11 mouse cellular contexts compared by ENCODE assay signal in the genomic region with DNA sequence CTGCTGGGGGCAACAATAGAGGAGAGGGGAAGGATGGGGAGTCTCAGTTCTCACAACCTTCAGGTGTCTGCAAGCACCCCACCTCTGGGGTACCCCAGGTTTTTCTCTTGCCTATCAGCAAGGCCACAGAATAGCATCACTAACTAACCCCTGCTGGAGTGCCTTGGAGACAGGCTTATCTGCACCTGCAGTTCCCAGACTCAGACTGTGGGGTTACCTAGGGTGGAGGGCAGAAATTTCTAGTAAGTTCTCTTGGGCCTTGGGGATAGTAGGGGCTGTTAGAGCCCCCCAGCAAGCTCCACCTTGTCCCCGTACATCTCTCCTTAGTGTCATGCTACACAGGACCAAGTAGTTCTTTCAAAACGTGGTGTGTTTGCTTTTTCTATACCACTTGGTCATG.
A peak's percentile ranks its signal among the peaks of the same experiment; 100 is the strongest.
DNase-seq lines count a peak whose midpoint lies in the region; ATAC-seq and TF ChIP-seq lines count a peak whose summit lies in the region.
"Had no signal": no experiment of that assay in that cellular context is flagged by ENCODE, and none has a peak within 500 bp of the region (broad histone marks: within the 10 kb centered on the region; RNA-seq: fewer than 3 reads in every experiment).

No protein-coding gene starts in this region.

- H3K4me3 ChIP-seq in heart, embryonic 15.5 days = no peak overlapping the region
- 0 out of 2 replicates have a peak overlapping the region, but pooled peaks have one; percentile 13 for H3K4me3 ChIP-seq in E14TG2a.4 (replicated peaks; ENCODE audit: low read length)
- no peak overlapping the region for H3K4me3 ChIP-seq in forebrain, embryonic 13.5 days
- no peak overlapping the region for H3K4me3 ChIP-seq in liver, embryonic 13.5 days (replicated peaks)

- no peak overlapping the region for H3K27ac ChIP-seq in heart, embryonic 15.5 days
- H3K27ac ChIP-seq in forebrain, embryonic 13.5 days = no peak overlapping the region
- no peak overlapping the region for H3K27ac ChIP-seq in liver, embryonic 13.5 days

- no peak for ATAC-seq in heart, embryonic 15.5 days (replicated peaks; ENCODE audit: insufficient number of reproducible peaks, insufficient read depth, low FRiP score, low read depth)
- ATAC-seq in forebrain, embryonic 13.5 days = no peak
- ATAC-seq in liver, embryonic 13.5 days (ENCODE audit: low read depth) = peak; percentile 59

- H3K27me3 ChIP-seq in heart, embryonic 15.5 days = peaks cover 8% of the 10 kb centered on the region; the same call in 1 of the 2 replicates
- no peaks in the 10 kb centered on the region for H3K27me3 ChIP-seq in E14TG2a.4 (ENCODE audit: insufficient read depth, low read length)
- H3K27me3 ChIP-seq in forebrain, embryonic 13.5 days = peaks cover 12% of the 10 kb centered on the region
- peaks cover 5% of the 10 kb centered on the region for H3K27me3 ChIP-seq in liver, embryonic 13.5 days

- DNase-seq in heart, postnatal 4 days = no peak
- no peak for DNase-seq in liver, embryonic 13.5 days
- no peak for DNase-seq in left cerebral cortex, adult 11 months (ENCODE audit: low spot score)
- no peak for DNase-seq in gastrocnemius, adult 8-10 months (ENCODE audit: low spot score in 2 of 2)
- DNase-seq in urinary bladder, postnatal 4 days (ENCODE audit: low spot score in 2 of 2) = no peak
- DNase-seq: cerebellum, postnatal 25 days; thymus, adult 18-20 months had no signal

- peaks cover 17% of the 10 kb centered on the region for H3K4me1 ChIP-seq in heart, embryonic 15.5 days (replicated peaks)
- H3K4me1 ChIP-seq in E14TG2a.4 (replicated peaks; ENCODE audit: low read depth, low read length) = peaks cover 58% of the 10 kb centered on the region
- H3K4me1 ChIP-seq in forebrain, embryonic 13.5 days = peaks cover 27% of the 10 kb centered on the region
- peaks cover 29% of the 10 kb centered on the region for H3K4me1 ChIP-seq in liver, embryonic 13.5 days (replicated peaks)

- no peak for TF ChIP-seq CTCF in E14TG2a.4 (conservative IDR thresholded peaks at IDR 0.05; ENCODE audit: low read length)

- 50% methylated on average over 2 of the region's 2 CpGs for WGBS in heart, embryonic 15.5 days
- WGBS in forebrain, embryonic 13.5 days = 48% methylated on average over 2 of the region's 2 CpGs
- 28% methylated on average over 2 of the region's 2 CpGs for WGBS in liver, embryonic 13.5 days (ENCODE audit: insufficient replicate concordance)

- H3K4me2 ChIP-seq in heart, embryonic 15.5 days = peak overlapping the region; percentile 46; the same call in 1 of the 2 replicates
- H3K4me2 ChIP-seq in forebrain, embryonic 13.5 days = peak overlapping the region; percentile 24; the same call in 1 of the 2 replicates
- peak overlapping the region; percentile 52 for H3K4me2 ChIP-seq in liver, embryonic 13.5 days

- no peak overlapping the region for H3K9ac ChIP-seq in heart, embryonic 15.5 days
- H3K9ac ChIP-seq in forebrain, embryonic 13.5 days = no peak overlapping the region
- no peak overlapping the region for H3K9ac ChIP-seq in liver, embryonic 13.5 days
- H3K9ac ChIP-seq: lung, embryonic 14.5 days had no signal

- H3K36me3 ChIP-seq in heart, embryonic 15.5 days = no peaks in the 10 kb centered on the region
- no peaks in the 10 kb centered on the region for H3K36me3 ChIP-seq in E14TG2a.4 (ENCODE audit: insufficient read depth, low read length)
- no peaks in the 10 kb centered on the region for H3K36me3 ChIP-seq in forebrain, embryonic 13.5 days (ENCODE audit: poor library complexity, severe bottlenecking)
- no peaks in the 10 kb centered on the region for H3K36me3 ChIP-seq in liver, embryonic 13.5 days

- H3K9me3 ChIP-seq in heart, embryonic 15.5 days (replicated peaks) = no peaks in the 10 kb centered on the region
- no peaks in the 10 kb centered on the region for H3K9me3 ChIP-seq in E14TG2a.4 (ENCODE audit: low read length)
- no peaks in the 10 kb centered on the region for H3K9me3 ChIP-seq in forebrain, embryonic 13.5 days (replicated peaks)
- no peaks in the 10 kb centered on the region for H3K9me3 ChIP-seq in liver, embryonic 13.5 days (replicated peaks)
